Mouse (Mus musculus): ENCODE measurements at regions not wholly inside any gene's neighbourhood (a gene's known extent, or its start where the extent isn't known, plus 50 kb on each side); places are given as distances from the start of the nearest gene placed in this dataset.

GRCm38 (mm10) chr12:118415956-118416355 is 114.7 kb upstream of the Sp4 start:
- TF ChIP-seq CTCF (IDR thresholded peaks at IDR 0.05; ENCODE audit: borderline replicate concordance, control insufficient read depth, extremely low read depth, insufficient read depth, low read length, poor library complexity) (no peak), POLR2A (IDR thresholded peaks at IDR 0.05; ENCODE audit: control insufficient read depth, extremely low read depth, insufficient read depth, low read length, poor library complexity) (no peak)
